Comparison of ENCODE assay signal across 8 mouse cellular contexts in the genomic region with DNA sequence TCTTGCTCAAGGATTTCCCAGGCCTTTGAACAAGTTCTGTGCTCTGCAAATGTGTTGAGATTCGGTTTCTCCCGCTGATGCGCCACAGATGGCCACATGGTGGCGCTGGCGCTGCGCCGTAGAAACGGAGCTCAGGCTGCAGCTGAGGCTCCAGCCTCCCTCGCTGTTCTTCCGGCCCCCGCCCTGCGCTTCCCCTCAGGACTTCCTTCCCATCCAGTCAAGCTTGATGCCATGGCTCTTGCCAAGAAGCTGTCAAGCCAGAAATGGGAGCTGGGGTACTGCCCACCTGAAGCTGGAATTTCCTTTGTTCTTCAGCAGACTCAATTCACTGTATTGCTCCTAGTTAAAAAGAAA.
DNase-seq lines count a peak whose midpoint lies in the region; ATAC-seq lines count a peak whose summit lies in the region.

No protein-coding gene starts in this region.

- H3K4me2 ChIP-seq in forebrain, embryonic 16.5 days (ENCODE audit: low read length), result 0 out of 2 replicates have a peak overlapping the region, but pooled peaks have one; percentile 8

- H3K36me3 ChIP-seq in forebrain, embryonic 16.5 days (ENCODE audit: control insufficient read depth, insufficient read depth), result no peaks in the 10 kb centered on the region

- H3K27me3 ChIP-seq in forebrain, embryonic 16.5 days (replicated peaks; ENCODE audit: control insufficient read depth, insufficient read depth, low read length), result no peaks in the 10 kb centered on the region

- H3K9me3 ChIP-seq in forebrain, embryonic 16.5 days (ENCODE audit: control insufficient read depth, low read length), result no peaks in the 10 kb centered on the region

- under 1% methylated on average over 12 of the region's 12 CpGs for WGBS in forebrain, embryonic 16.5 days

- peak; percentile 82 for DNase-seq in ES-CJ7 (ENCODE audit: low read depth, low spot score)
- peak; percentile 69 for DNase-seq in cerebellum, adult 11 months
- DNase-seq in heart, postnatal 25 days (ENCODE audit: low spot score), result peak; percentile 79
- DNase-seq in layer of hippocampus, adult 11-12 months (ENCODE audit: low spot score), result peak; percentile 88
- peak; percentile 86 to 90 for DNase-seq in lung, adult 18-20 months
- DNase-seq in ovary, postnatal 10 days (ENCODE audit: low spot score), result peak; percentile 81
- peak; percentile 11 for DNase-seq in thymus, postnatal 25 days

- peak; percentile 99 for ATAC-seq in forebrain, embryonic 16.5 days

- H3K4me1 ChIP-seq in forebrain, embryonic 16.5 days (replicated peaks; ENCODE audit: control insufficient read depth, insufficient read depth, low read length), result 0 out of 2 replicates have a peak, but pooled peaks cover 9% of the 10 kb centered on the region

- H3K9ac ChIP-seq in forebrain, embryonic 16.5 days (replicated peaks; ENCODE audit: low read depth, low read length), result no peak overlapping the region

- intact Hi-C loops in heart, postnatal 25 days (cut with DNase I), result loop anchor here (2.0 to 10.0 kb wide), 7 partner anchors 74 to 1756 kb away; a partner anchor contains a TSS

- H3K27ac ChIP-seq in forebrain, embryonic 16.5 days (ENCODE audit: low read length), result no peak overlapping the region; the same call in 1 of the 2 replicates

- no peak overlapping the region for H3K4me3 ChIP-seq in forebrain, embryonic 16.5 days (replicated peaks; ENCODE audit: low read length)

Comparison
In these comparisons a context has a peak if more than half of its experiments do, and no peak if none do; other contexts are left out.
1. DNase-seq: peak in every context shown above with its lines; median percentile 88 in layer of hippocampus, adult 11-12 months; 88 in lung, adult 18-20 months; 82 in ES-CJ7; 81 in ovary, postnatal 10 days; 79 in heart, postnatal 25 days; 69 in cerebellum, adult 11 months; 11 in thymus, postnatal 25 days.